Mouse (Mus musculus) hindbrain, embryonic 11.5 days (tissue): ENCODE results near the gene Baat. TPM values are rescaled to one million over a fixed set of nuclear protein-coding genes. Genes with fewer than 3 reads are reported as not detected.

Experiments
- polyA plus RNA-seq: library from polyadenylated mRNA; unstranded; fragments of >200 nt; fragmentation: Nextera tagmentation; extraction: Ambion mirVana; gene quantifications from 2 replicates; pipeline ENCODE4 v1.2.1, GENCODE M21; 2014

Gene Baat
- polyA plus RNA-seq, 1 experiment from 2014 or later: 0.22 TPM

Other genes with a start within 250 kb of the Baat start
- not detected in 2 replicates for gene Acnat2, start 98.4 kb downstream of the Baat start, polyA plus RNA-seq
- not detected in 2 replicates for gene Acnat1, start 32.6 kb downstream of the Baat start, polyA plus RNA-seq
- gene Mrpl50, start 14.5 kb upstream of the Baat start, polyA plus RNA-seq: 93.1 and 93.9 TPM in 2 replicates
- 14.3 and 15.4 TPM in 2 replicates for gene Zfp189, start 14.6 kb upstream of the Baat start, polyA plus RNA-seq
- gene Aldob, start 43.0 kb upstream of the Baat start, polyA plus RNA-seq: not detected in 2 replicates
- 21.9 and 24.9 TPM in 2 replicates for gene Tmem246, start 91.3 kb upstream of the Baat start, polyA plus RNA-seq
- gene Rnf20, start 125.4 kb upstream of the Baat start, polyA plus RNA-seq: 78.1 and 78.5 TPM in 2 replicates
- not detected in 2 replicates for gene Ppp3r2, start 175.5 kb upstream of the Baat start, polyA plus RNA-seq